Comparison of ENCODE assay signal across 11 mouse cellular contexts in genomic region chr8:60956847-60957246, GRCm38 (mm10). TPM values are rescaled to one million over a fixed set of nuclear protein-coding genes. Genes with fewer than 3 reads are reported as not detected.
DNase-seq lines count a peak whose midpoint lies in the region; ATAC-seq and TF ChIP-seq lines count a peak whose summit lies in the region.
"Had no signal": no experiment of that assay in that cellular context is flagged by ENCODE, and none has a peak within 500 bp of the region (broad histone marks: within the 10 kb centered on the region; RNA-seq: fewer than 3 reads in every experiment).

No protein-coding gene starts in this region.

- H3K9ac ChIP-seq in intestine, embryonic 16.5 days (ENCODE audit: low read depth, low read length) = no peak overlapping the region

- H3K36me3 ChIP-seq in intestine, embryonic 16.5 days (ENCODE audit: control insufficient read depth, insufficient read depth, low read length) = no peaks in the 10 kb centered on the region
- no peaks in the 10 kb centered on the region for H3K36me3 ChIP-seq in myocyte (ENCODE audit: control insufficient read depth, insufficient read depth)

- 0 out of 2 replicates have a peak overlapping the region, but pooled peaks have one; percentile 9 for H3K4me2 ChIP-seq in intestine, embryonic 16.5 days (ENCODE audit: low read depth, low read length)
- peak overlapping the region; percentile 47 for H3K4me2 ChIP-seq in myocyte (ENCODE audit: low read depth)

- no peak for TF ChIP-seq POLR2A in myocyte (IDR thresholded peaks at IDR 0.05; ENCODE audit: insufficient read length, low read depth)

- no peaks in the 10 kb centered on the region; the same call in 1 of the 2 replicates for H3K4me1 ChIP-seq in intestine, embryonic 16.5 days (ENCODE audit: control insufficient read depth, insufficient read depth, low read length)

- H3K79me2 ChIP-seq in myocyte (ENCODE audit: control insufficient read depth, insufficient read depth) = peaks cover 59% of the 10 kb centered on the region

- no peaks in the 10 kb centered on the region for H3K9me3 ChIP-seq in intestine, embryonic 16.5 days (ENCODE audit: control insufficient read depth, low read length)

- H3K27me3 ChIP-seq in intestine, embryonic 16.5 days (replicated peaks; ENCODE audit: control insufficient read depth, insufficient read depth, low read length) = no peaks in the 10 kb centered on the region
- H3K27me3 ChIP-seq in myocyte (ENCODE audit: control insufficient read depth, insufficient read depth, insufficient read length) = no peaks in the 10 kb centered on the region

- 65% methylated on average over 7 of the region's 7 CpGs for WGBS in intestine, embryonic 16.5 days

- peak; percentile 31 for DNase-seq in 3T3-L1 (ENCODE audit: low read depth, low spot score)
- peak; percentile 31 to 45 for DNase-seq in B cell, adult 2 months
- no peak for DNase-seq in frontal cortex, adult 2 months (ENCODE audit: extremely low spot score in 1 of 2, low spot score in 1 of 2)
- DNase-seq in layer of hippocampus, postnatal 10 days (ENCODE audit: low spot score in 2 of 2) = no peak
- no peak for DNase-seq in gastrocnemius, postnatal 14 days
- DNase-seq: adrenal gland, postnatal 10 days; cerebellum, adult 9-10 months; lung, postnatal 14 days had no signal

- ATAC-seq in intestine, embryonic 16.5 days = peak; percentile 83

- no peak overlapping the region for H3ac ChIP-seq in myocyte (ENCODE audit: control insufficient read depth, insufficient read length)

- no peak overlapping the region for H3K4me3 ChIP-seq in intestine, embryonic 16.5 days (ENCODE audit: low read length)
- H3K4me3 ChIP-seq in myocyte = no peak overlapping the region
- H3K4me3 ChIP-seq: left cerebral cortex, adult 2 months had no signal

- H3K27ac ChIP-seq in intestine, embryonic 16.5 days (ENCODE audit: low read length) = peak overlapping the region; percentile 35; the same call in 1 of the 2 replicates
- H3K27ac ChIP-seq: left cerebral cortex, adult 2 months had no signal

- intact Hi-C loops in gastrocnemius, postnatal 14 days (cut with DNase I; ENCODE audit: low total_unique reads) = no loop called here

TF ChIP-seq in myocyte, 11 proteins besides CTCF, POLR2A, EP300 and RAD21:
- TF ChIP-seq TCF12 (IDR thresholded peaks at IDR 0.05; ENCODE audit: insufficient read depth, poor library complexity, severe bottlenecking) (no peak), REST (IDR thresholded peaks at IDR 0.05; ENCODE audit: insufficient read depth, insufficient read length) (no peak), MYOD1 (IDR thresholded peaks at IDR 0.05; ENCODE audit: control insufficient read depth in 1 of 3, insufficient read length in 2 of 3, low read depth in 2 of 3) (no peak), CEBPB (IDR thresholded peaks at IDR 0.05; ENCODE audit: insufficient read depth, poor library complexity, severe bottlenecking) (no peak), MAX (IDR thresholded peaks at IDR 0.05; ENCODE audit: low read depth) (no peak), POLR2AphosphoS2 (IDR thresholded peaks at IDR 0.05; ENCODE audit: insufficient read length, low read depth) (no peak), MYOG (IDR thresholded peaks at IDR 0.05; ENCODE audit: control insufficient read depth in 1 of 3, insufficient read depth in 1 of 3, insufficient read length in 2 of 3, low read depth in 2 of 3) (no peak), SRF (IDR thresholded peaks at IDR 0.05; ENCODE audit: control insufficient read depth, insufficient read length, low read depth) (no peak)

RNA-seq across cellular contexts. Expression of gene Clcn3, which starts 26.3 kb away (rescaled TPM):
- polyA plus RNA-seq in intestine, embryonic 16.5 days (2015; fragmentation: Nextera tagmentation; extraction: Ambion mirVana) = 30.2 and 30.4 TPM in 2 replicates
- 6.8 TPM for polyA plus RNA-seq in myocyte (2012; fragmentation: generic; extraction: Trizol)
- 71.1 and 78.5 TPM in 2 replicates for polyA plus RNA-seq in frontal cortex, adult 2 months (2012; rRNA removed)
- total RNA-seq in layer of hippocampus, postnatal 10 days (2021) = 100 to 1,000 TPM; 149 to 151 TPM
- total RNA-seq in gastrocnemius, postnatal 14 days (2021) = 10 to 100 TPM; 18.0 to 18.9 TPM

RNA-seq across cellular contexts. Expression of gene Nek1, which starts 36.1 kb away (rescaled TPM):
- 13.4 and 17.1 TPM in 2 replicates for polyA plus RNA-seq in intestine, embryonic 16.5 days (2015; fragmentation: Nextera tagmentation; extraction: Ambion mirVana)
- polyA plus RNA-seq in myocyte (2012; fragmentation: generic; extraction: Trizol) = 3.4 TPM
- 29.0 and 32.8 TPM in 2 replicates for polyA plus RNA-seq in frontal cortex, adult 2 months (2012; rRNA removed)
- 10 to 100 TPM; 30.0 to 31.4 TPM for total RNA-seq in layer of hippocampus, postnatal 10 days (2021)
- total RNA-seq in gastrocnemius, postnatal 14 days (2021) = 1 to 10 TPM; 4.0 to 5.8 TPM

Comparison
In these comparisons a context has a peak if more than half of its experiments do, and no peak if none do; other contexts are left out.
1. DNase-seq: peak in 3T3-L1 (single experiment) and B cell, adult 2 months (2 of 2); none in frontal cortex, adult 2 months (0 of 2), layer of hippocampus, postnatal 10 days (0 of 2) and gastrocnemius, postnatal 14 days (single experiment).